Mouse (Mus musculus) heart, adult 2 months (tissue): Measurements from ENCODE around the gene Atp23. TPM values are rescaled to one million over a fixed set of nuclear protein-coding genes. Genes with fewer than 3 reads are reported as not detected.
"Not testable (repeated sequence)": the region's sequence is repeated elsewhere in the genome, so short reads cannot be mapped to it uniquely, and the experiment has no call there.

Experiments used
- DNase-seq, 2 experiments: peaks; one replicate each; pipeline ENCODE4 v3.0.0; 2021
- H3K27ac ChIP-seq: fragments of 200-600 bp; 2 replicates; pipeline ENCODE4 v1.8.1; 2022
- H3K27me3 ChIP-seq: fragments of 200-500 bp; 2 replicates; pipeline ENCODE4 v1.6.1; 2012; ENCODE audit warnings: mild to moderate bottlenecking, low read length, inconsistent platforms, mixed read lengths; ENCODE audit not compliant: control insufficient read depth, insufficient read depth
- H3K36me3 ChIP-seq: fragments of 200-500 bp; 2 replicates; pipeline ENCODE4 v1.6.1; 2012; ENCODE audit warnings: low read length, inconsistent platforms; ENCODE audit not compliant: control insufficient read depth, insufficient read depth
- H3K4me1 ChIP-seq: fragments of 200-500 bp; 2 replicates; pipeline ENCODE4 v1.6.1; 2011; ENCODE audit warnings: low read length; ENCODE audit not compliant: control insufficient read depth, insufficient read depth
- H3K4me3 ChIP-seq: fragments of 200-600 bp; 2 replicates; pipeline ENCODE4 v1.8.1; 2022
- H3K79me2 ChIP-seq: fragments of 200-500 bp; replicated peaks from 2 replicates; pipeline ENCODE4 v1.6.1; 2012; ENCODE audit warnings: mild to moderate bottlenecking, inconsistent platforms, low read length, moderate library complexity, mixed read lengths; ENCODE audit not compliant: control insufficient read depth, insufficient read depth
- H3K9ac ChIP-seq: fragments of 200-500 bp; 2 replicates; pipeline ENCODE4 v1.6.1; 2012; ENCODE audit warnings: low read depth, mild to moderate bottlenecking, control low read depth, inconsistent platforms, low read length, mixed read lengths
- CTCF ChIP-seq: fragments of 200-600 bp; IDR thresholded peaks from 2 replicates; pipeline ENCODE4 v1.8.1; 2022; ENCODE audit warnings: antibody characterized with exemption, mild to moderate bottlenecking, moderate library complexity
- EP300 ChIP-seq: fragments of 200-500 bp; IDR thresholded peaks from 2 replicates; pipeline ENCODE4 v1.6.1; 2011; ENCODE audit warnings: low read depth, low read length, control low read depth; ENCODE audit not compliant: insufficient read depth
- POLR2A ChIP-seq: fragments of 200-500 bp; IDR thresholded peaks from 2 replicates; pipeline ENCODE4 v1.6.1; 2011; ENCODE audit warnings: mild to moderate bottlenecking, low read depth, low read length, control low read depth; ENCODE audit not compliant: insufficient read depth
- WGBS: fragments of 180-500 bp; shearing (Covaris S2); methylation state at CpG from one replicate; pipeline ENCODE4 v1.1.7; 2018; 5-methylcytosine and 5-hydroxymethylcytosine counted together
- intact Hi-C: fragments of 180-260 bp; cut with DNase I; formaldehyde crosslinking; loops from one replicate; pipeline ENCODE4 v1.15.1; 2025
- polyA plus RNA-seq: library from polyadenylated mRNA; depleted of rRNA; stranded (reverse); fragments of >200 nt; gene quantifications from 2 replicates; pipeline ENCODE4 v1.2.3, GENCODE M21; 2012; rRNA removed
- total RNA-seq, 2 experiments: library from RNA; stranded (reverse); gene quantifications; 2 replicates each; pipeline ENCODE4 v1.2.3; 2021

Gene Atp23
- total and polyA plus RNA-seq, 3 experiments, result 4.9 to 5.5 (median 5.3) TPM

GRCm38 (mm10) chr10:126828618-126829017, 72.5 kb downstream of the Atp23 start:
- no peaks in the 10 kb centered on the region for H3K27me3 ChIP-seq
- intact Hi-C loops, result no loop called here
- 71% methylated on average over 7 of the region's 7 CpGs for WGBS
- no peak for DNase-seq
- TF ChIP-seq POLR2A, result no peak
- TF ChIP-seq CTCF, result no peak
- TF ChIP-seq EP300, result no peak
- H3K27ac ChIP-seq, result no peak overlapping the region
- H3K4me3 ChIP-seq, result no peak overlapping the region
- H3K79me2 ChIP-seq, result no peaks in the 10 kb centered on the region
- H3K4me1 ChIP-seq, result no peaks in the 10 kb centered on the region
- no peak overlapping the region for H3K9ac ChIP-seq
- no peaks in the 10 kb centered on the region for H3K36me3 ChIP-seq

GRCm38 (mm10) chr10:126827941-126828593, 73.1 kb downstream of the Atp23 start:
- Histone ChIP-seq H3K79me2 (no peaks in the 10 kb centered on the region), H3K27ac (no peak overlapping the region), H3K4me3 (no peak overlapping the region), H3K27me3 (no peaks in the 10 kb centered on the region), H3K36me3 (no peaks in the 10 kb centered on the region), H3K9ac (no peak overlapping the region), H3K4me1 (no peaks in the 10 kb centered on the region)
- 67% methylated on average over 8 of the region's 8 CpGs for WGBS
- intact Hi-C loops, result no loop called here
- no peak for DNase-seq
- TF ChIP-seq EP300, result no peak
- TF ChIP-seq POLR2A, result no peak
- TF ChIP-seq CTCF, result no peak

- Histone ChIP-seq H3K79me2 (no peaks in the 10 kb centered on the region), H3K9ac (no peak overlapping the region), H3K36me3 (no peaks in the 10 kb centered on the region), H3K27ac (no peak overlapping the region), H3K4me1 (no peaks in the 10 kb centered on the region), H3K4me3 (no peak overlapping the region), H3K27me3 (no peaks in the 10 kb centered on the region)
- intact Hi-C loops, result no loop called here
- WGBS, result 91% methylated on average over 6 of the region's 6 CpGs
- TF ChIP-seq EP300 (no peak), POLR2A (no peak), CTCF (no peak)
- no peak for DNase-seq
Observed at GRCm38 (mm10) chr10:126826982-126827381, 74.2 kb downstream of the Atp23 start.

- 88% methylated on average over 8 of the region's 8 CpGs for WGBS
- H3K36me3 ChIP-seq, H3K79me2 ChIP-seq, H3K4me1 ChIP-seq, H3K27me3 ChIP-seq, H3K9ac ChIP-seq, intact Hi-C loops, H3K27ac ChIP-seq, DNase-seq, H3K4me3 ChIP-seq: not testable (repeated sequence)
Observed at GRCm38 (mm10) chr10:126826216-126826615, 74.9 kb downstream of the Atp23 start.

GRCm38 (mm10) chr10:126822418-126822817, 78.7 kb downstream of the Atp23 start:
- H3K4me1 ChIP-seq, result no peaks in the 10 kb centered on the region
- intact Hi-C loops, result no loop called here
- 78% methylated on average over 3 of the region's 3 CpGs for WGBS
- H3K27me3 ChIP-seq, result no peaks in the 10 kb centered on the region
- TF ChIP-seq CTCF (no peak), EP300 (no peak), POLR2A (no peak)
- H3K9ac ChIP-seq, result no peak overlapping the region
- no peak overlapping the region for H3K4me3 ChIP-seq
- no peak for DNase-seq
- H3K79me2 ChIP-seq, result no peaks in the 10 kb centered on the region
- no peaks in the 10 kb centered on the region for H3K36me3 ChIP-seq
- H3K27ac ChIP-seq, result no peak overlapping the region

Other genes with a start within 250 kb of the Atp23 start
- gene Ctdsp2, start 77.4 kb upstream of the Atp23 start, total RNA-seq, result 100 to 1,000 TPM in 1 of 2 experiments, 10 to 100 TPM in 1; 82.2 to 108 TPM
- gene Ctdsp2, start 77.4 kb upstream of the Atp23 start, polyA plus RNA-seq, result 85.6 and 114 TPM in 2 replicates
- gene Avil, start 99.4 kb upstream of the Atp23 start, total RNA-seq, result under 1 TPM; 0.34 to 0.48 TPM
- gene Avil, start 99.4 kb upstream of the Atp23 start, polyA plus RNA-seq, result 0.26 and 0.29 TPM in 2 replicates
- gene Tsfm, start 129.5 kb upstream of the Atp23 start, total RNA-seq, result 10 to 100 TPM; 50.8 to 58.7 TPM
- gene Tsfm, start 129.5 kb upstream of the Atp23 start, polyA plus RNA-seq, result 40.0 and 42.4 TPM in 2 replicates
- 1 to 10 TPM; 6.3 to 7.0 TPM for gene Mettl1, start 140.1 kb upstream of the Atp23 start, total RNA-seq
- 12.3 and 16.0 TPM in 2 replicates for gene Mettl1, start 140.1 kb upstream of the Atp23 start, polyA plus RNA-seq
- gene Eef1akmt3, start 140.2 kb upstream of the Atp23 start, total RNA-seq, result not detected
- 0.06 TPM in 2 replicates for gene Eef1akmt3, start 140.2 kb upstream of the Atp23 start, polyA plus RNA-seq
- gene Cyp27b1, start 146.9 kb upstream of the Atp23 start, total RNA-seq, result under 1 TPM in 1 of 2 experiments, not detected in 1; 0.10 TPM
- gene Cyp27b1, start 146.9 kb upstream of the Atp23 start, polyA plus RNA-seq, result 0.12 and 0.35 TPM in 2 replicates
- 1 to 10 TPM; 2.8 to 3.1 TPM for gene March9, start 158.8 kb upstream of the Atp23 start, total RNA-seq
- gene March9, start 158.8 kb upstream of the Atp23 start, polyA plus RNA-seq, result 2.5 and 2.7 TPM in 2 replicates
- 10 to 100 TPM; 77.8 to 83.0 TPM for gene Cdk4, start 162.2 kb upstream of the Atp23 start, total RNA-seq
- gene Cdk4, start 162.2 kb upstream of the Atp23 start, polyA plus RNA-seq, result 110 and 139 TPM in 2 replicates
- 10 to 100 TPM; 39.3 to 51.0 TPM for gene Tspan31, start 168.9 kb upstream of the Atp23 start, total RNA-seq
- gene Tspan31, start 168.9 kb upstream of the Atp23 start, polyA plus RNA-seq, result 67.6 and 130 TPM in 2 replicates
- gene Agap2, start 173.9 kb upstream of the Atp23 start, total RNA-seq, result 1 to 10 TPM; 5.0 to 5.5 TPM
- 2.9 and 4.8 TPM in 2 replicates for gene Agap2, start 173.9 kb upstream of the Atp23 start, polyA plus RNA-seq
- gene Os9, start 219.8 kb upstream of the Atp23 start, total RNA-seq, result 10 to 100 TPM; 24.4 to 25.1 TPM
- gene Os9, start 219.8 kb upstream of the Atp23 start, polyA plus RNA-seq, result 25.6 and 26.4 TPM in 2 replicates